Mouse (Mus musculus) heart, adult 8-10 months (tissue): ENCODE measurements around the gene Zfp738. TPM values are rescaled to one million over a fixed set of nuclear protein-coding genes. Genes with fewer than 3 reads are reported as not detected.
"Not testable (repeated sequence)": the region's sequence is repeated elsewhere in the genome, so short reads cannot be mapped to it uniquely, and the experiment has no call there.

ENCODE experiments used
- DNase-seq: peaks from one replicate; pipeline ENCODE4 v3.0.0; 2022; ENCODE audit warnings: low spot score
- total RNA-seq, 4 experiments: library from RNA; stranded (reverse); gene quantifications; 2 replicates each; pipeline ENCODE4 v1.2.4; 2022

Gene Zfp738
- 1 to 10 TPM; 3.6 to 6.2 (median 4.6) TPM for total RNA-seq

- no peak for DNase-seq
These were observed at the start of gene Zfp738 for GRCm38 (mm10) chr13:67686971-67687370. Zfp738 (minus strand) TSS chr13:67687071.

GRCm38 (mm10) chr13:67734391-67734790, 47.5 kb upstream of the Zfp738 start:
- DNase-seq: not testable (repeated sequence)

- DNase-seq: not testable (repeated sequence)
These were observed 42.6 kb upstream of the Zfp738 start for GRCm38 (mm10) chr13:67729441-67729840.

GRCm38 (mm10) chr13:67728641-67729318, 41.9 kb upstream of the Zfp738 start, which contains the start of gene Zfp65:
Zfp65 (minus strand) TSS chr13:67729173.
- peak; percentile 62 for DNase-seq

- no peak for DNase-seq
These were observed 41.2 kb upstream of the Zfp738 start for GRCm38 (mm10) chr13:67728106-67728505.

GRCm38 (mm10) chr13:67725331-67725730, 38.5 kb upstream of the Zfp738 start:
- not testable (repeated sequence) for DNase-seq

GRCm38 (mm10) chr13:67723848-67724479, 37.1 kb upstream of the Zfp738 start:
- DNase-seq: peak; percentile 93

GRCm38 (mm10) chr13:67683841-67684240, 3.0 kb downstream of the Zfp738 start:
- not testable (repeated sequence) for DNase-seq

- DNase-seq: peak; percentile 92
These were observed 3.7 kb downstream of the Zfp738 start for GRCm38 (mm10) chr13:67682959-67683735.

- no peak for DNase-seq
These were observed 12.0 kb downstream of the Zfp738 start for GRCm38 (mm10) chr13:67674902-67675301.

GRCm38 (mm10) chr13:67652496-67652895, 34.4 kb downstream of the Zfp738 start:
- no peak for DNase-seq

GRCm38 (mm10) chr13:67637294-67638007, 49.4 kb downstream of the Zfp738 start, which contains the start of the genes Gm49345 and Zfp729a:
Gm49345 (minus strand) TSS chr13:67637769.
Zfp729a (minus strand) TSS chr13:67637791.
- DNase-seq: peak; percentile 96

- DNase-seq: no peak
These were observed 76.8 kb downstream of the Zfp738 start for GRCm38 (mm10) chr13:67610108-67610507.

- DNase-seq: peak; percentile 93
These were observed 77.6 kb downstream of the Zfp738 start, which contains the start of gene Zfp729b for GRCm38 (mm10) chr13:67609066-67609876. Zfp729b (minus strand) TSS chr13:67609707.

Other genes starting within 250 kb of the Zfp738 start
- gene Zfp874a, start 235.4 kb downstream of the Zfp738 start, total RNA-seq: 10 to 100 TPM in 1 of 4 experiments, 1 to 10 TPM in 3; 6.3 to 11.4 (median 7.3) TPM
- 10 to 100 TPM; 11.5 to 18.0 (median 13.9) TPM for gene Zfp874b, start 202.8 kb downstream of the Zfp738 start, total RNA-seq
- gene Zfp58, start 186.5 kb downstream of the Zfp738 start, total RNA-seq: 1 to 10 TPM; 3.6 to 4.5 (median 4.0) TPM
- gene Gm26965, start 160.9 kb downstream of the Zfp738 start, total RNA-seq: 1 to 10 TPM in 1 of 4 experiments, under 1 TPM in 1, not detected in 2; 0.20 to 1.3 TPM
- gene Zfp87, start 160.9 kb downstream of the Zfp738 start, total RNA-seq: 1 to 10 TPM; 6.9 to 8.9 (median 7.9) TPM
- gene Zfp748, start 133.2 kb downstream of the Zfp738 start, total RNA-seq: 1 to 10 TPM; 2.8 to 4.9 (median 4.0) TPM
- 1 to 10 TPM; 3.4 to 4.2 (median 3.8) TPM for gene Zfp729b, start 77.4 kb downstream of the Zfp738 start, total RNA-seq
- gene Gm49345, start 49.3 kb downstream of the Zfp738 start, total RNA-seq: 1 to 10 TPM in 1 of 4 experiments, under 1 TPM in 3; 0.33 to 2.4 (median 0.39) TPM
- gene Zfp729a, start 49.3 kb downstream of the Zfp738 start, total RNA-seq: 1 to 10 TPM; 3.9 to 5.5 (median 5.0) TPM
- gene Zfp65, start 42.1 kb upstream of the Zfp738 start, total RNA-seq: 1 to 10 TPM; 5.2 to 6.5 (median 5.7) TPM
- 1 to 10 TPM; 2.0 to 2.5 (median 2.3) TPM for gene Zfp85, start 68.2 kb upstream of the Zfp738 start, total RNA-seq
- 1 to 10 TPM in 3 of 4 experiments, under 1 TPM in 1; 1.00 to 2.0 (median 1.5) TPM for gene Zfp493, start 92.6 kb upstream of the Zfp738 start, total RNA-seq
- 1 to 10 TPM; 1.3 to 2.9 (median 2.2) TPM for gene Zfp273, start 126.7 kb upstream of the Zfp738 start, total RNA-seq
- gene Gm10037, start 144.0 kb upstream of the Zfp738 start, total RNA-seq: under 1 TPM in 3 of 4 experiments, not detected in 1; 0.66 to 0.75 (median 0.72) TPM
- gene BC048507, start 176.3 kb upstream of the Zfp738 start, total RNA-seq: under 1 TPM in 1 of 4 experiments, not detected in 3; 0.47 TPM